Mouse (Mus musculus) spleen, postnatal 4 days (tissue): ENCODE data around the gene Pde3a.

Source experiments
- DNase-seq, 2 experiments: peaks; one replicate each; pipeline ENCODE4 v3.0.0; 2022; ENCODE audit warnings: low spot score in 2 of 2

The Pde3a gene

GRCm38 (mm10) chr6:141248691-141249584 is at the start of gene Pde3a:
Gene Pde3a, plus strand, starts transcription at chr6:141249269.
- no peak for DNase-seq

- no peak for DNase-seq
Observed at GRCm38 (mm10) chr6:141200173-141200615, 48.9 kb upstream of the Pde3a start.

GRCm38 (mm10) chr6:141207531-141207930 is 41.5 kb upstream of the Pde3a start:
- DNase-seq: no peak

- DNase-seq: no peak
Observed at GRCm38 (mm10) chr6:141208283-141208872, 40.7 kb upstream of the Pde3a start.

GRCm38 (mm10) chr6:141210021-141210420 is 39.0 kb upstream of the Pde3a start:
- DNase-seq: peak in 1 of 2 experiments; percentile 49

GRCm38 (mm10) chr6:141221081-141221480 is 28.0 kb upstream of the Pde3a start:
- DNase-seq: peak in 1 of 2 experiments; percentile 38

GRCm38 (mm10) chr6:141226851-141227657 is 22.0 kb upstream of the Pde3a start:
- DNase-seq: peak in 1 of 2 experiments; percentile 27

- DNase-seq: peak in 1 of 2 experiments; percentile 1
Observed at GRCm38 (mm10) chr6:141227658-141228005, 21.4 kb upstream of the Pde3a start.

GRCm38 (mm10) chr6:141232756-141233382 is 16.2 kb upstream of the Pde3a start:
- peak in 1 of 2 experiments; percentile 10 for DNase-seq

- no peak for DNase-seq
Observed at GRCm38 (mm10) chr6:141241809-141242208, 7.3 kb upstream of the Pde3a start.

GRCm38 (mm10) chr6:141245089-141245488 is 4.0 kb upstream of the Pde3a start:
- DNase-seq: no peak

- no peak for DNase-seq
Observed at GRCm38 (mm10) chr6:141246391-141246790, 2.7 kb upstream of the Pde3a start.

- no peak for DNase-seq
Observed at GRCm38 (mm10) chr6:141248081-141248480, 988 bp upstream of the Pde3a start.

GRCm38 (mm10) chr6:141249585-141250295 is 671 bp downstream of the Pde3a start:
- peak; percentile 18 to 59 for DNase-seq

- no peak for DNase-seq
Observed at GRCm38 (mm10) chr6:141250296-141250629, 1.2 kb downstream of the Pde3a start.

- no peak for DNase-seq
Observed at GRCm38 (mm10) chr6:141250984-141251383, 1.9 kb downstream of the Pde3a start.

GRCm38 (mm10) chr6:141252520-141252919 is 3.5 kb downstream of the Pde3a start:
- DNase-seq: no peak

- DNase-seq: no peak
Observed at GRCm38 (mm10) chr6:141254956-141255355, 5.9 kb downstream of the Pde3a start.

GRCm38 (mm10) chr6:141256896-141257295 is 7.8 kb downstream of the Pde3a start:
- DNase-seq: no peak

GRCm38 (mm10) chr6:141257434-141258202 is 8.5 kb downstream of the Pde3a start:
- DNase-seq: no peak
